Mouse (Mus musculus) CH12.LX (cell line): ENCODE data around the gene Arhgef5.

Experiments
- CTCF ChIP-seq, 2 experiments: IDR thresholded peaks in 1 of 2; conservative IDR thresholded peaks in 1 of 2; 2 replicates each; pipeline ENCODE4 v1.5.1; 2011 to 2012; ENCODE audit warnings: low read depth in 2 of 2, low read length in 2 of 2, improper control_type of control experiment in 1 of 2, inconsistent platforms in 1 of 2, mild to moderate bottlenecking in 1 of 2, moderate library complexity in 1 of 2
- MEF2A ChIP-seq: IDR thresholded peaks from 2 replicates; pipeline ENCODE4 v1.6.1; 2014; ENCODE audit warnings: low read depth, mild to moderate bottlenecking, inconsistent platforms, low read length, improper control_type of control experiment, borderline replicate concordance
- ZKSCAN1 ChIP-seq: IDR thresholded peaks from 2 replicates; pipeline ENCODE4 v1.6.1; 2012; ENCODE audit warnings: low read depth, inconsistent platforms, low read length, improper control_type of control experiment, borderline replicate concordance

GRCm38 (mm10) chr6:43252994-43253393 lies 12.4 kb upstream of the Arhgef5 start:
- no peak for TF ChIP-seq ZKSCAN1
- TF ChIP-seq CTCF (conservative IDR thresholded peaks at IDR 0.05 in 1 of 2, IDR thresholded peaks at IDR 0.05 in 1 of 2; ENCODE audit: low read depth in 2 of 2, low read length in 2 of 2): no peak
- no peak for TF ChIP-seq MEF2A
